Mouse (Mus musculus): ENCODE measurements around the gene Vapb.

GRCm38 (mm10) chr2:173776108-173776507 lies 38.8 kb downstream of the Vapb start:
- TF ChIP-seq GATA1 (IDR thresholded peaks at IDR 0.05; ENCODE audit: low read length): no peak
- TF ChIP-seq TAL1 (IDR thresholded peaks at IDR 0.05; ENCODE audit: low read length): no peak

Data from erythroblast, embryonic 14.5 days (primary cell).